Mouse (Mus musculus): Measurements from ENCODE around the gene Trpc4. TPM values are rescaled to one million over a fixed set of nuclear protein-coding genes. Genes with fewer than 3 reads are reported as not detected.

Gene Trpc4
- 10 to 100 TPM; 20.8 to 22.8 TPM for total RNA-seq (2021)
- long read RNA-seq, experiment 1, transcript Trpc4-201 (11 exons, 3,473 nt), result major isoform, 8 of 14 reads
- long read RNA-seq, experiment 1, partial matches to known transcripts, result 2 of 14 reads
- long read RNA-seq, experiment 1, other reads (novel, unspliced or antisense), result 4 of 14 reads
- long read RNA-seq, experiment 2, transcript Trpc4-201 (11 exons, 3,473 nt), result major isoform, 7 of 11 reads
- long read RNA-seq, experiment 2, partial matches to known transcripts, result 1 of 11 reads
- long read RNA-seq, experiment 2, other reads (novel, unspliced or antisense), result 1 of 11 reads

GRCm38 (mm10) chr3:54155639-54156315 lies at the start of gene Trpc4:
Gene Trpc4, plus strand, starts transcription at chr3:54156035.
- TF ChIP-seq CTCF (IDR thresholded peaks at IDR 0.05), result no peak
- Histone ChIP-seq H3K4me3 (peak within 1 kb of the TSS; percentile 81), H3K27ac (peak within 1 kb of the TSS; percentile 85)
- intact Hi-C loops (cut with DNase I), result loop anchor here (2.0 to 10.0 kb wide), 11 partner anchors 57 to 631 kb away; partner anchors contain the start of gene Ufm1
- DNase-seq (ENCODE audit: extremely low spot score in 1 of 2, low spot score in 2 of 2), result peak; percentile 43 to 51

- H3K27ac ChIP-seq, result no peak overlapping the region
- H3K4me3 ChIP-seq, result no peak overlapping the region
- TF ChIP-seq CTCF (IDR thresholded peaks at IDR 0.05), result no peak
- no peak for DNase-seq (ENCODE audit: extremely low spot score in 1 of 2, low spot score in 2 of 2)
- intact Hi-C loops (cut with DNase I), result no loop called here
Observed at GRCm38 (mm10) chr3:54111489-54111888, 44.3 kb upstream of the Trpc4 start.

- Histone ChIP-seq H3K27ac (no peak overlapping the region), H3K4me3 (no peak overlapping the region)
- no peak for DNase-seq (ENCODE audit: extremely low spot score in 1 of 2, low spot score in 2 of 2)
- intact Hi-C loops (cut with DNase I), result no loop called here
- TF ChIP-seq CTCF (IDR thresholded peaks at IDR 0.05), result no peak
Observed at GRCm38 (mm10) chr3:54135376-54135775, 20.5 kb upstream of the Trpc4 start.

- Histone ChIP-seq H3K27ac (no peak overlapping the region), H3K4me3 (no peak overlapping the region)
- intact Hi-C loops (cut with DNase I), result no loop called here
- DNase-seq (ENCODE audit: extremely low spot score in 1 of 2, low spot score in 2 of 2), result no peak
- no peak for TF ChIP-seq CTCF (IDR thresholded peaks at IDR 0.05)
Observed at GRCm38 (mm10) chr3:54141376-54141775, 14.5 kb upstream of the Trpc4 start.

- Histone ChIP-seq H3K4me3 (peak overlapping the region; percentile 81), H3K27ac (peak overlapping the region; percentile 85)
- TF ChIP-seq CTCF (IDR thresholded peaks at IDR 0.05), result peak; percentile 58
- intact Hi-C loops (cut with DNase I), result loop anchor here (5.0 to 10.0 kb wide), 9 partner anchors 57 to 630 kb away; partner anchors contain the start of gene Ufm1
- DNase-seq (ENCODE audit: extremely low spot score in 1 of 2, low spot score in 2 of 2), result peak; percentile 38 to 42
Observed at GRCm38 (mm10) chr3:54154844-54155638, 794 bp upstream of the Trpc4 start.

GRCm38 (mm10) chr3:54156316-54157000 lies 623 bp downstream of the Trpc4 start:
- intact Hi-C loops (cut with DNase I), result loop anchor here (2.0 to 10.0 kb wide), 11 partner anchors 56 to 632 kb away; partner anchors contain the start of gene Ufm1
- TF ChIP-seq CTCF (IDR thresholded peaks at IDR 0.05), result no peak
- peak overlapping the region; percentile 85 for H3K27ac ChIP-seq
- DNase-seq (ENCODE audit: extremely low spot score in 1 of 2, low spot score in 2 of 2), result peak; percentile 16 to 22
- H3K4me3 ChIP-seq, result peak overlapping the region; percentile 81

- TF ChIP-seq CTCF (IDR thresholded peaks at IDR 0.05), result no peak
- Histone ChIP-seq H3K4me3 (no peak overlapping the region), H3K27ac (no peak overlapping the region)
- intact Hi-C loops (cut with DNase I), result no loop called here
- DNase-seq (ENCODE audit: extremely low spot score in 1 of 2, low spot score in 2 of 2), result no peak
Observed at GRCm38 (mm10) chr3:54170701-54171100, 14.9 kb downstream of the Trpc4 start.

- DNase-seq (ENCODE audit: extremely low spot score in 1 of 2, low spot score in 2 of 2), result no peak
- Histone ChIP-seq H3K4me3 (no peak overlapping the region), H3K27ac (no peak overlapping the region)
- intact Hi-C loops (cut with DNase I), result no loop called here
- no peak for TF ChIP-seq CTCF (IDR thresholded peaks at IDR 0.05)
Observed at GRCm38 (mm10) chr3:54177296-54177695, 21.5 kb downstream of the Trpc4 start.

GRCm38 (mm10) chr3:54190932-54191668 lies 35.3 kb downstream of the Trpc4 start:
- H3K4me3 ChIP-seq, result no peak overlapping the region
- no peak overlapping the region for H3K27ac ChIP-seq
- DNase-seq (ENCODE audit: extremely low spot score in 1 of 2, low spot score in 2 of 2), result no peak
- intact Hi-C loops (cut with DNase I), result no loop called here
- TF ChIP-seq CTCF (IDR thresholded peaks at IDR 0.05), result no peak

- H3K27ac ChIP-seq, result no peak overlapping the region
- TF ChIP-seq CTCF (IDR thresholded peaks at IDR 0.05), result no peak
- H3K4me3 ChIP-seq, result no peak overlapping the region
- intact Hi-C loops (cut with DNase I), result no loop called here
- no peak for DNase-seq (ENCODE audit: extremely low spot score in 1 of 2, low spot score in 2 of 2)
Observed at GRCm38 (mm10) chr3:54201231-54201630, 45.4 kb downstream of the Trpc4 start.

- Histone ChIP-seq H3K4me3 (no peak overlapping the region), H3K27ac (no peak overlapping the region)
- intact Hi-C loops (cut with DNase I), result loop anchor here (1.0 kb wide), 1 partner anchor 42 kb away; no protein-coding TSS in a partner anchor
- no peak for TF ChIP-seq CTCF (IDR thresholded peaks at IDR 0.05)
- peak; percentile 32 to 45 for DNase-seq (ENCODE audit: extremely low spot score in 1 of 2, low spot score in 2 of 2)
Observed at GRCm38 (mm10) chr3:54204386-54204785, 48.6 kb downstream of the Trpc4 start.
